Mouse (Mus musculus) intestine, postnatal 0 days (tissue): ENCODE results near the gene Cs. TPM values are rescaled to one million over a fixed set of nuclear protein-coding genes. Genes with fewer than 3 reads are reported as not detected.

ENCODE experiments used
- ATAC-seq: fragments of 200-750 bp; cut with Nextera tagmentation; 2 replicates; pipeline ENCODE4 v1.8.0; 2017; ENCODE audit warnings: mild to moderate bottlenecking, moderate TSS enrichment, moderate library complexity
- H3K27ac ChIP-seq: fragments of 300-500 bp; sonication (generic); 2 replicates; pipeline ENCODE4 v1.5.1; 2014; ENCODE audit warnings: mild to moderate bottlenecking, low read depth, low read length, moderate library complexity
- H3K27me3 ChIP-seq: fragments of 300-500 bp; sonication (generic); replicated peaks from 2 replicates; pipeline ENCODE4 v1.6.1; 2014; ENCODE audit warnings: low read length, mixed read lengths; ENCODE audit not compliant: control insufficient read depth, insufficient read depth
- H3K36me3 ChIP-seq: fragments of 300-500 bp; sonication (generic); 2 replicates; pipeline ENCODE4 v1.6.1; 2014; ENCODE audit warnings: mild to moderate bottlenecking, moderate library complexity; ENCODE audit not compliant: control insufficient read depth, insufficient read depth
- H3K4me1 ChIP-seq: fragments of 300-500 bp; sonication (generic); replicated peaks from 2 replicates; pipeline ENCODE4 v1.6.1; 2014; ENCODE audit warnings: antibody characterized with exemption, low read length, mixed read lengths; ENCODE audit not compliant: control insufficient read depth, insufficient read depth
- H3K4me2 ChIP-seq: fragments of 300-500 bp; sonication (generic); replicated peaks from 2 replicates; pipeline ENCODE4 v1.6.1; 2014; ENCODE audit warnings: low read depth, mild to moderate bottlenecking, moderate library complexity
- H3K4me3 ChIP-seq: fragments of 300-500 bp; sonication (generic); 2 replicates; pipeline ENCODE4 v1.5.1; 2014; ENCODE audit warnings: low read depth, low read length
- H3K9ac ChIP-seq: fragments of 300-500 bp; sonication (generic); 2 replicates; pipeline ENCODE4 v1.6.1; 2014; ENCODE audit warnings: mild to moderate bottlenecking, low read depth, low read length
- H3K9me3 ChIP-seq: fragments of 300-500 bp; sonication (generic); 2 replicates; pipeline ENCODE4 v1.6.1; 2016; ENCODE audit warnings: mixed run types; ENCODE audit not compliant: control insufficient read depth
- CTCF ChIP-seq: sonication (generic); IDR thresholded peaks from 2 replicates; pipeline ENCODE4 v1.5.1; 2016; ENCODE audit warnings: low read depth, mild to moderate bottlenecking, control low read depth, antibody characterized with exemption, moderate library complexity
- WGBS: fragments of 180-500 bp; shearing (Covaris S2); extraction: QIAGEN DNeasy Blood & Tissue Kit; methylation state at CpG from one replicate; pipeline ENCODE4 v1.1.7; 2014; 5-methylcytosine and 5-hydroxymethylcytosine counted together
- polyA plus RNA-seq: library from polyadenylated mRNA; unstranded; fragments of >200 nt; fragmentation: Nextera tagmentation; extraction: Ambion mirVana; gene quantifications from 2 replicates; pipeline ENCODE4 v1.2.1, GENCODE M21; 2015

Cs gene
- polyA plus RNA-seq, 1 experiment from 2014 or later: 266 TPM

GRCm38 (mm10) chr10:128338948-128339347, 1.4 kb downstream of the Cs start:
- Histone ChIP-seq H3K4me3 (peak overlapping the region; percentile 62), H3K36me3 (no peaks in the 10 kb centered on the region; the same call in 1 of the 2 replicates), H3K9ac (peak overlapping the region; percentile 82; the same call in 1 of the 2 replicates), H3K4me1 (peaks cover 3% of the 10 kb centered on the region; the same call in 1 of the 2 replicates), H3K4me2 (peak overlapping the region; percentile 82), H3K27ac (peak overlapping the region; percentile 94), H3K9me3 (no peaks in the 10 kb centered on the region), H3K27me3 (no peaks in the 10 kb centered on the region)
- no peak for ATAC-seq
- WGBS: 54% methylated on average over 2 of the region's 2 CpGs
- TF ChIP-seq CTCF: no peak

- no peak overlapping the region for H3K4me3 ChIP-seq
- no peaks in the 10 kb centered on the region for H3K27me3 ChIP-seq
- H3K9me3 ChIP-seq: no peaks in the 10 kb centered on the region
- H3K4me2 ChIP-seq: no peak overlapping the region
- H3K9ac ChIP-seq: no peak overlapping the region
- TF ChIP-seq CTCF: peak; percentile 52
- H3K4me1 ChIP-seq: peaks cover 3% of the 10 kb centered on the region; the same call in 1 of the 2 replicates
- H3K27ac ChIP-seq: no peak overlapping the region
- H3K36me3 ChIP-seq: no peaks in the 10 kb centered on the region; the same call in 1 of the 2 replicates
- ATAC-seq: no peak
- 63% methylated on average over 2 of the region's 2 CpGs for WGBS
These were observed 2.7 kb downstream of the Cs start for GRCm38 (mm10) chr10:128340257-128340656.

- ATAC-seq: no peak
- no peak overlapping the region for H3K4me2 ChIP-seq
- TF ChIP-seq CTCF: no peak
- H3K4me1 ChIP-seq: peaks cover 5% of the 10 kb centered on the region; the same call in 1 of the 2 replicates
- no peaks in the 10 kb centered on the region; the same call in 1 of the 2 replicates for H3K36me3 ChIP-seq
- no peaks in the 10 kb centered on the region for H3K9me3 ChIP-seq
- no peak overlapping the region for H3K9ac ChIP-seq
- 76% methylated on average over 1 of the region's 1 CpGs for WGBS
- no peak overlapping the region for H3K27ac ChIP-seq
- no peak overlapping the region for H3K4me3 ChIP-seq
- H3K27me3 ChIP-seq: no peaks in the 10 kb centered on the region
These were observed 5.9 kb downstream of the Cs start for GRCm38 (mm10) chr10:128343436-128343835.

GRCm38 (mm10) chr10:128344568-128345275, 7.2 kb downstream of the Cs start:
- Histone ChIP-seq H3K9ac (0 out of 2 replicates have a peak overlapping the region, but pooled peaks have one; percentile 13), H3K27ac (peak overlapping the region; percentile 79), H3K4me3 (peak overlapping the region; percentile 11; the same call in 1 of the 2 replicates), H3K4me2 (peak overlapping the region; percentile 51), H3K36me3 (peaks cover 5% of the 10 kb centered on the region), H3K4me1 (peaks cover 2% of the 10 kb centered on the region; the same call in 1 of the 2 replicates), H3K27me3 (no peaks in the 10 kb centered on the region), H3K9me3 (no peaks in the 10 kb centered on the region)
- peak; percentile 80 for ATAC-seq
- WGBS: 14% methylated on average over 7 of the region's 7 CpGs
- no peak for TF ChIP-seq CTCF

GRCm38 (mm10) chr10:128347541-128347940, 10.0 kb downstream of the Cs start:
- 83% methylated on average over 8 of the region's 8 CpGs for WGBS
- H3K36me3 ChIP-seq: peaks cover 32% of the 10 kb centered on the region
- no peaks in the 10 kb centered on the region for H3K27me3 ChIP-seq
- no peak overlapping the region for H3K4me3 ChIP-seq
- peaks cover 2% of the 10 kb centered on the region; the same call in 1 of the 2 replicates for H3K4me1 ChIP-seq
- no peak for ATAC-seq
- H3K27ac ChIP-seq: no peak overlapping the region
- no peak overlapping the region for H3K9ac ChIP-seq
- no peaks in the 10 kb centered on the region for H3K9me3 ChIP-seq
- no peak for TF ChIP-seq CTCF
- H3K4me2 ChIP-seq: no peak overlapping the region

DNA sequence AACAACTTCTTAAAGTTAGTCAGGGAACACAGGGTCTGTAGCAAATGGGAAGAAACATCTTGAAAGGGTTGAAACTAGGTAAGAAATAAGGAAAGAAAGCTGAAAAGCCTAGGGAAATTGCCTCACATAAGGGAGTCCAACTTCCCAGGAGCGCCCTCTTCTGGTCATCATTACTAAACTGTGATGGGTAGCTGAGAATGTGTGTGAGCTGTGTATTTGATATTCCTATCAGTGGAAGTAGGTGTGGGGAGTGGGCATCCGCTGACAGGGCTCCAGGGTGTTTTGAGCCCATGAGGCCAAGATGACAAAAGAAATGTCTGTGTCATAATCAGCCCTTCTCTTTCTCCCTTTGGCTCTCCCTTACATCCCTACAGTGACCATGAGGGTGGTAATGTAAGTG, 21.3 kb downstream of the Cs start:
- ATAC-seq: no peak
- peaks cover 72% of the 10 kb centered on the region for H3K36me3 ChIP-seq
- TF ChIP-seq CTCF: peak; percentile 78

More for the DNA sequence above, 21.3 kb downstream of the Cs start:
- WGBS: 41% methylated on average over 2 of the region's 2 CpGs
- Histone ChIP-seq H3K4me2 (no peak overlapping the region), H3K27ac (no peak overlapping the region), H3K9me3 (no peaks in the 10 kb centered on the region), H3K4me1 (no peaks in the 10 kb centered on the region), H3K4me3 (no peak overlapping the region), H3K9ac (no peak overlapping the region), H3K27me3 (no peaks in the 10 kb centered on the region)
